Mouse (Mus musculus): Measurements from ENCODE around the gene Chn1. TPM values are rescaled to one million over a fixed set of nuclear protein-coding genes. Genes with fewer than 3 reads are reported as not detected.
A peak's percentile ranks its signal among the peaks of the same experiment; 100 is the strongest.

The Chn1 gene
- polyA plus RNA-seq, 1 experiment: 17.9 TPM

DNA sequence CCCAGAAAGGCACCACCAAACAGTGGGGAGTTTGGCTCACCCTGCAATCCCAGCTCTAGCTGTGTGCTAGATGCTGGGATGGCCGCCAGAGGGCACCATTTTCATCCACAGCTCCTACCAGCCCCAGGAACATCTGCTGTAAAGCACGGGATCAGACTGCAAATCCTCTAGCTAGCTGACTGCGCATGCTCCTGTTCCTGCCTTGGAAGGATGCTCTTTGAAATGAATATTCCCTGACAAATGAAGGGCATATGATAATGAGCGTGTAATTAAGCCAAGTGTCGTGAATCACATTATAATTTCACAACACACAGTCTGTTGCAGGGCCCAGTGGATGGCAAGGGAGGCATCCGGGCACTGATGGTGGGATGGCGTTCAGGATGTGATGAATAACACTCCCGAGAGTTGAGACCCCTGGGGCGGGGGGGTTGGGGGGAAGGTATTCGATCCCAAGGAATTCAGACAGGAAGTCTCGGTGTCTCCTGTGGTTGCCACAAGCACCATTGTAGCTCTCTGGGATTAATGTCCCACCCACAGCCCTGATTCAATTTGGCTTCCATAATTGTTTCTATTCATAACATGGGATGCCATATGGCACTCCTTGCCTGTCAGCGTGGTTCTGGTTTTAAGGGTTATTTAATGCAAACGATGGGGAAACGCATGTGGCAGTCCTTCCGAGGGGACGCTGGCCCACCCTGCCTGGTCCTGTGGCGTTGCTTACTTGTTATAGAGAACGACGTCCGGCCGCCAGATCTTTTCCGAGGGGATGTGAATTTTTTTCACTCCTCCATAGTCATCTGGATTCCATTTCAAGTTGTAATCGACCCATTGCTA, 202.4 kb downstream of the Chn1 start:
- 0 out of 2 replicates have a peak overlapping the region, but pooled peaks have one; percentile 16 for H3K27ac ChIP-seq (ENCODE audit: insufficient read depth, low read length)
- H3K4me3 ChIP-seq (ENCODE audit: insufficient read depth, low read length): no peak overlapping the region
- peaks cover 5% of the 10 kb centered on the region; the same call in 1 of the 2 replicates for H3K4me1 ChIP-seq (ENCODE audit: control insufficient read depth, insufficient read depth, low read length)
- TF ChIP-seq POLR2A (IDR thresholded peaks at IDR 0.05; ENCODE audit: low read depth, low read length) (no peak), CTCF (IDR thresholded peaks at IDR 0.05; ENCODE audit: borderline replicate concordance, insufficient read depth, low read length) (peak; percentile 82; the same call in 1 of the 2 replicates)

- Histone ChIP-seq H3K27ac (ENCODE audit: insufficient read depth, low read length) (no peak overlapping the region), H3K4me1 (ENCODE audit: control insufficient read depth, insufficient read depth, low read length) (peaks cover 5% of the 10 kb centered on the region; the same call in 1 of the 2 replicates), H3K4me3 (ENCODE audit: insufficient read depth, low read length) (no peak overlapping the region)
- TF ChIP-seq POLR2A (IDR thresholded peaks at IDR 0.05; ENCODE audit: low read depth, low read length): no peak
- no peak for TF ChIP-seq CTCF (IDR thresholded peaks at IDR 0.05; ENCODE audit: borderline replicate concordance, insufficient read depth, low read length)
These were observed 203.2 kb downstream of the Chn1 start for GRCm38 (mm10) chr2:73571901-73572300.

GRCm38 (mm10) chr2:73571304-73571703, 203.8 kb downstream of the Chn1 start:
- H3K27ac ChIP-seq (ENCODE audit: insufficient read depth, low read length): no peak overlapping the region
- TF ChIP-seq POLR2A (IDR thresholded peaks at IDR 0.05; ENCODE audit: low read depth, low read length) (no peak), CTCF (IDR thresholded peaks at IDR 0.05; ENCODE audit: borderline replicate concordance, insufficient read depth, low read length) (no peak)
- H3K4me3 ChIP-seq (ENCODE audit: insufficient read depth, low read length): no peak overlapping the region
- H3K4me1 ChIP-seq (ENCODE audit: control insufficient read depth, insufficient read depth, low read length): peaks cover 5% of the 10 kb centered on the region; the same call in 1 of the 2 replicates

GRCm38 (mm10) chr2:73566989-73567605, 208.0 kb downstream of the Chn1 start:
- Histone ChIP-seq H3K4me3 (ENCODE audit: insufficient read depth, low read length) (peak overlapping the region; percentile 28), H3K27ac (ENCODE audit: insufficient read depth, low read length) (no peak overlapping the region), H3K4me1 (ENCODE audit: control insufficient read depth, insufficient read depth, low read length) (no peaks in the 10 kb centered on the region)
- peak; percentile 80 for TF ChIP-seq CTCF (IDR thresholded peaks at IDR 0.05; ENCODE audit: borderline replicate concordance, insufficient read depth, low read length)
- no peak for TF ChIP-seq POLR2A (IDR thresholded peaks at IDR 0.05; ENCODE audit: low read depth, low read length)

GRCm38 (mm10) chr2:73566162-73566561, 209.0 kb downstream of the Chn1 start:
- TF ChIP-seq POLR2A (IDR thresholded peaks at IDR 0.05; ENCODE audit: low read depth, low read length): no peak
- TF ChIP-seq CTCF (IDR thresholded peaks at IDR 0.05; ENCODE audit: borderline replicate concordance, insufficient read depth, low read length): 0 out of 2 replicates have a peak, but pooled peaks have one; percentile 12
- Histone ChIP-seq H3K4me1 (ENCODE audit: control insufficient read depth, insufficient read depth, low read length) (no peaks in the 10 kb centered on the region), H3K27ac (ENCODE audit: insufficient read depth, low read length) (no peak overlapping the region), H3K4me3 (ENCODE audit: insufficient read depth, low read length) (no peak overlapping the region)

GRCm38 (mm10) chr2:73563690-73564089, 211.5 kb downstream of the Chn1 start:
- no peak for TF ChIP-seq CTCF (IDR thresholded peaks at IDR 0.05; ENCODE audit: borderline replicate concordance, insufficient read depth, low read length)
- no peak for TF ChIP-seq POLR2A (IDR thresholded peaks at IDR 0.05; ENCODE audit: low read depth, low read length)
- no peak overlapping the region for H3K27ac ChIP-seq (ENCODE audit: insufficient read depth, low read length)
- no peak overlapping the region for H3K4me3 ChIP-seq (ENCODE audit: insufficient read depth, low read length)
- no peaks in the 10 kb centered on the region for H3K4me1 ChIP-seq (ENCODE audit: control insufficient read depth, insufficient read depth, low read length)

GRCm38 (mm10) chr2:73562656-73563055, 212.5 kb downstream of the Chn1 start:
- Histone ChIP-seq H3K4me3 (ENCODE audit: insufficient read depth, low read length) (no peak overlapping the region), H3K4me1 (ENCODE audit: control insufficient read depth, insufficient read depth, low read length) (no peaks in the 10 kb centered on the region), H3K27ac (ENCODE audit: insufficient read depth, low read length) (no peak overlapping the region)
- TF ChIP-seq POLR2A (IDR thresholded peaks at IDR 0.05; ENCODE audit: low read depth, low read length) (no peak), CTCF (IDR thresholded peaks at IDR 0.05; ENCODE audit: borderline replicate concordance, insufficient read depth, low read length) (no peak)

- Histone ChIP-seq H3K4me1 (ENCODE audit: control insufficient read depth, insufficient read depth, low read length) (no peaks in the 10 kb centered on the region), H3K4me3 (ENCODE audit: insufficient read depth, low read length) (no peak overlapping the region), H3K27ac (ENCODE audit: insufficient read depth, low read length) (no peak overlapping the region)
- TF ChIP-seq POLR2A (IDR thresholded peaks at IDR 0.05; ENCODE audit: low read depth, low read length) (no peak), CTCF (IDR thresholded peaks at IDR 0.05; ENCODE audit: borderline replicate concordance, insufficient read depth, low read length) (no peak)
These were observed 213.5 kb downstream of the Chn1 start for GRCm38 (mm10) chr2:73561665-73562063.

DNA sequence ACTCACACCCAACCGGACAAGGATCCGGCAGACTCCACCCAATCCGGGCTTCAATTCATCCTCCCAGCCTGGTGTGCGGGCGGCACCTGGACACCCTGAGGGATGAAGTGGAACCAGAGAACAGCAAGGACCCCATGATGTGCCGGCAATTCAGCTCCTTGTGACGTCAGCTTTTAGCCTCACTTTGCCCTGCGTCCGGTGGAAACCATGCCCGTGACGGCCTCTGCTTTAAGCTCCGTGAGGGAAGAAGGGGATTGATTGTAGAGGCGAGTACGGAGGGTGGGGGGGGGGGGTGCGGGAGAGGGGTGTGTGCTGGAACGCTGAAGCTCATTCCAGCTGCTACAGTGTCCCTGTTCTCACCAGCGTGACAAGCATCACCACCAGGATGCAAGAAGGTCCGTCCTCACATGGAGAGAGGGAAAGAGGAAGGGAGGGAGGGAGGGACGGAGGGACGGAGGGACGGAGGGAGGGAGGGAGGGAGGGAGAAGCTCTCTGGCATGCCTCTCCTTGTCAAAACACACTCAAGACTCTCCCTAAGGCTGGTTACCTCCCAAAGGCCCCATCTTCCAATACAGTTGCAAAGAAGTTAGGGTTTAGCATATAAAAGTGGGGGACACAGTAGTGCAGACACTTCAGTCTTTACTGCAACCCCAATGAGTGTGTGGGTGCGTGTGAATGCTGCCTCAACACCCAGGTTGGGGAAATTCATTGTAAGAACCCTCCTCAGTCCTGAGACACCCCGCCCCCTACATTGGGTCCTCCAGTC, 214.1 kb downstream of the Chn1 start:
- H3K4me1 ChIP-seq (ENCODE audit: control insufficient read depth, insufficient read depth, low read length): no peaks in the 10 kb centered on the region
- no peak overlapping the region for H3K27ac ChIP-seq (ENCODE audit: insufficient read depth, low read length)
- TF ChIP-seq POLR2A (IDR thresholded peaks at IDR 0.05; ENCODE audit: low read depth, low read length) (no peak), CTCF (IDR thresholded peaks at IDR 0.05; ENCODE audit: borderline replicate concordance, insufficient read depth, low read length) (no peak)
- H3K4me3 ChIP-seq (ENCODE audit: insufficient read depth, low read length): no peak overlapping the region; the same call in 1 of the 2 replicates

Other genes starting within 250 kb of the Chn1 start
- gene Wipf1, start 245.6 kb downstream of the Chn1 start, polyA plus RNA-seq (2011; ENCODE audit: insufficient read length, low read depth, missing spikeins): 31.9 and 37.6 TPM in 2 replicates
- gene Chrna1, start 195.0 kb downstream of the Chn1 start, polyA plus RNA-seq (2011; ENCODE audit: insufficient read length, low read depth, missing spikeins): 0.19 and 0.37 TPM in 2 replicates
- 77.2 and 79.4 TPM in 2 replicates for gene Atf2, start 117.3 kb upstream of the Chn1 start, polyA plus RNA-seq (2011; ENCODE audit: insufficient read length, low read depth, missing spikeins)
- gene Atp5g3, start 136.0 kb upstream of the Chn1 start, polyA plus RNA-seq (2011; ENCODE audit: insufficient read length, low read depth, missing spikeins): 388 and 438 TPM in 2 replicates